Mouse (Mus musculus): ENCODE results near the gene Dpp6.

Dpp6 gene

GRCm38 (mm10) chr5:27275871-27276270 lies 458.9 kb downstream of the Dpp6 start:
- DNase-seq (ENCODE audit: low spot score in 2 of 2), result no peak

DNA sequence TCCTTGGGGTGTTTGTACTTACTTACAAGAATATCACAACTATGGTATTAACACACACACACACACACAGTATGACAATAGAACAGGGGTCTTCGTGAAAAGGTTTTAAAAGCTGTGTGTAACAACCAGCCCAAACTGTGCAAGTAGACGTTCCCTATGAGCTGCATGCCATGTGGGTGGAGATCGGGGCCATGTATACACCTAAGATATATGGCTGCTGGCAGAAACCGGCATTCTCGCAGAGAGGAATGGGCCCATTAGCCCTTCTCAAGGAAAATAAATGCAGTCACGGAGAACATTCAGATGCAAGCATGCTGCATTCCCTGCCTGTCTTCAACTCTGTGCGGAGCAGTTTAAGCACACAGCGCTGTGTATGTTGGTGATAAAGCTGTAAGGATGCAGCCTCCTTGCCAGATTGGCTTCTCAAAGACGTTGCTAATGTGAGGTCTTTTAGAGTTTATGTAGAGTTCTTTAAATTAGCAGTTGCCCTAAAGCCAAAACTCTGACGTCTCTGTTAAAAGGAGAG lies 461.2 kb downstream of the Dpp6 start:
- no peak for DNase-seq (ENCODE audit: low spot score in 2 of 2)

- DNase-seq (ENCODE audit: low spot score in 2 of 2), result no peak
Measured at GRCm38 (mm10) chr5:27286876-27287275, 469.9 kb downstream of the Dpp6 start.

- no peak for DNase-seq (ENCODE audit: low spot score in 2 of 2)
Measured at GRCm38 (mm10) chr5:27291378-27291777, 474.4 kb downstream of the Dpp6 start.

- no peak for DNase-seq (ENCODE audit: low spot score in 2 of 2)
Measured at GRCm38 (mm10) chr5:27292236-27292635, 475.2 kb downstream of the Dpp6 start.

DNA sequence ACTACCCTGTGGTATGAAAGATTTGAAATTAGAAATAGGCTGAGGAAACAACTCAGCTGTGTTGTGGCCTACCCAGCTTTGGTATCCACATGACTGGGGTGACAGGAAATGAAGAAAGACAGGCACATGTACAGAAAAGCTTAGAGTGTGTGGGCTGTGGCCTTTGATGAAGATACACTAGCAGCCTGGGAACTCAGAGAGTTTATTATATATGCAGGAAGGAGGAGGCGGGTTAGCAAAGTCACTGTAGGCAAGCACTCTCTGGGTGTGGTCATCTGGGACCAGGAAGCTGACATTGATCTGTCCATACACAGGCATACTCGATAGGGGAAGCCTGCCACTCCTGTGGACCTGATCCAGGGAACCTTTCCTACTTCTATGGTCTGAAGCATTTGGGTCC lies 487.1 kb downstream of the Dpp6 start:
- no peak for DNase-seq (ENCODE audit: low spot score in 2 of 2)

DNA sequence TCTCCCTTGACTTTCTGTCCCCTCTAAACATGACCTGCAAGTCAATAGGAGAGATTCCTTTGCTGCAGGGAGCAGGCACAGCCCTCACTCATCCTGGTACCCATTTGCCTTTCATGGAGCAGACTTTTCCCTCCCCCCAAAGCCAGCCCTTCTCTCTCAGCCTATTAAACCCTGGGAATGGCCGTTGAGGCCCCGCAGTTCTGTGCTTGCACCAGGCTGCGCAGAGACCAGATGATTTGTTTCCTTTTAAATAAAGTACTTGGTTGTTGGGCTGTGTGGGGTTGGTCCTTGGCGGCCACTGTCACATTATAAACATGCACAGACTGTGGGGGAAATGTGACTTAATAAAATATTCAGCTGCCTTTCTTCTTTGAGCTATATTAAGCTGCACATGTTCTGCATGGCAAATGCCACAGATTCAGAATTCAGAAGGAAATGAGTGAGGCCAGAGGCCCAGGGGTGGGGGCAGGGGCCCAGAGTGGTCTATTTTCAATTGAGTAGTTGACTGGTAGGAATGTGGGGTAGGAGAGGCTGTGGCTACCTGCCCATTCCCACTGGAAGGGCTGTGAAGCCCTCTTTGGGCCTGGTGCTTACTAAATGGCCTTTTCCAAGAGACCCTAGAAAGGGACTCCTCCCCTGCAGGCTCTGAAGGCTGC lies 489.6 kb downstream of the Dpp6 start:
- DNase-seq (ENCODE audit: low spot score in 2 of 2), result no peak

DNA sequence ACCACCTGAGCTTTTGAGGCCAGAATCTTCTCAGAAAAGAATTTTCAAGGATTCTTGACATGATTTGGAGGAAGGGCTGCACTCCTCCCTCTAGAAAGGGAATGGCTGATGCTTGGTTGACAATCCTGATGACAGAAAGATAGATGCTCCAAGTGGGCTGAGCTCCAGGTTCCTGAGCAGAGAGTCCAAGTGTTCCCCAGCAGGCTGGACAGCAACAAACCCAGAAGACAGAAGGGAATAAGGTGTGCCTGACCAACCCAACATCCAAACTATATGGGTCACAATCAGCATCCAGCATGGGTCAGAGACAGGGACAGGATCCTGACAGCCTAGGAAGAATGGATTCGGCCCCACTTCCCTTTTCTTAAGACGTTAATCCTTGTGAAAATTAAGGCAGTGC lies 493.2 kb downstream of the Dpp6 start:
- no peak for DNase-seq (ENCODE audit: low spot score in 2 of 2)

- DNase-seq (ENCODE audit: low spot score in 2 of 2), result no peak
Measured at GRCm38 (mm10) chr5:27316674-27317073, 499.7 kb downstream of the Dpp6 start.

DNA sequence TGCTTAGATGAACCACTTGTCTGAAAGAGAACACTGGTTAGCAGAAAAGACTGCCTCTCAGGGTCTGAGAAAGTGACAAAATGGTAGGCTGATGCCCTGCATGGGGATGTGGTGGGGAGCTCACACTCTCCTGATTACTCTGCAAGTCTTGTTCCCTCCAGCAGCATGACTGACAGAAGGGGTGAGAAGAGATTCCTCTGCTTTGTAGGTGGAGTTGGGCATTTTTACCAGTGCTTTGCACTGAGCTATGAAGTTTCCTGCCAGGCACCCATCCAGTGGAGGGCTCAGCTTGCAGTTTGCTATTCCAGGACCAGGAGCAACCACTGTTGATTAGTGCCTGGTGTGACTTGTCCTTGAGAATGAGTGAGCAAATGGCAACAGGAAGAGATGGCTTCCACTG lies 500.3 kb downstream of the Dpp6 start:
- DNase-seq (ENCODE audit: low spot score in 2 of 2), result no peak

- no peak for DNase-seq (ENCODE audit: low spot score in 2 of 2)
Measured at GRCm38 (mm10) chr5:27317832-27318231, 500.8 kb downstream of the Dpp6 start.

DNA sequence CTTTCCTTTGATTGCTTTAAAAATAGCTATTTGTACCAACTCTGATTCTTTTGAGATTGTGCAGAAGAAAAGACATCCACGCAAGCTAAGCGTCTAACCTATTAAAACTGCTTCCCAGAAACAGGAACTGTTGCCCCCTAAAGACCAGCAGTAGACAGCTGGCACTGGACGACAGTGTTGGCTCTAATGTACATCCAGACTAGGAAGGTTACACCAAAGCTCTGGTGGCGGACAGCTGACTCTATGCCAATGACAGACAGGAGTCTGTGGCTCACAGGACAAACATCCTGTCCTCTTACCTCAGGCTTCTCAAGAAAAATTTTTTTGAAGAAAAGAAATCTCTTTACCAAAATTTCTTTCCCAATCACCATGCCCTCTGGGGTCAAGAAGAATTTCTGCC lies 502.7 kb downstream of the Dpp6 start:
- DNase-seq (ENCODE audit: low spot score in 2 of 2), result no peak

- DNase-seq (ENCODE audit: low spot score in 2 of 2), result no peak
Measured at GRCm38 (mm10) chr5:27322895-27323792, 506.1 kb downstream of the Dpp6 start.

DNA sequence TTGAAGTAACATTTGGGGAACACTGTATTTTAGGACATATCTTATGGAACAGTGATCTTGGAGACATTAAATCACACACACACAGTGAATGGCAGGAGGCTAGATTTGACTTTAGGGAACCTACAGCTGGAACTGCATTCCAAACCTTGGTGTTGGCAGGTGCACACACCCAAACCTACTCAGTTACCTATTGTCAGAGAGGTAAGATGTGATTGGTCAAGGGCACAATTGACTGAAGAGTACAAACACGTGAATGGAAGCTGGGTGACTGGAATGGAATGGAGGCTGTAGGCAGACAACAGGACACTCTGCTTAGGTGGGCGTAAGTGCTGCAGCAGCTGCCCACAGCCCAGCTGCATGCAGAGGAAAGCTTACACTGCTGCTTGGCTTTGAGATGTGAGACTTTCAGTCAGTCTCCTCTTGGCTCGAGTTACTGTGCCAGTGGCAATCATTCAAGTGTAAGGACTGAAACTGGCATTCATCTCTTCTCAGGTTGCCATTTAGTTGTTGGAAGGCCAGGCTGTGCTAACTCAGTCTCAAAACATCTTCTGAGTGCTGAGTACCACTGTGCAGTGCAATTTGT lies 507.4 kb downstream of the Dpp6 start:
- DNase-seq (ENCODE audit: low spot score in 2 of 2), result peak; percentile 52 to 72

DNA sequence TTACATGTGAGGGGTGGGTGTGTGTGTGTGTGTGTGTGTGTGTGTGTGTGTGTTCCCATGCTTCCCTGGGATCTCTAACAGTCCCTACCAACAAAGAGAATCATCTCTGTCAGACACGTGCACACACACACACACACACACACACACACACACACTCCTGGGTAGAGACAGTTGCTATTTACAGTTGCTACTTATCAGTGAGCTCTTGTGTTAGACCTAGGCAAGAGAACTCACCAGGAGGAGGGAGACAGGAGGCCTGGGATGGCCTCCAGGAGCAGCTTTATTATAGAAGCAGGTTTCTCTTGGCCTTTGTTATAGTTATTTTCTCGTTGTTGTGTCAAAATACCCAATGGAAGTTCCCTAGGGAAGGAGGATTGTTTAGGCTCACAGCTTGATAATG lies 519.7 kb downstream of the Dpp6 start:
- DNase-seq (ENCODE audit: low spot score in 2 of 2), result no peak

DNA sequence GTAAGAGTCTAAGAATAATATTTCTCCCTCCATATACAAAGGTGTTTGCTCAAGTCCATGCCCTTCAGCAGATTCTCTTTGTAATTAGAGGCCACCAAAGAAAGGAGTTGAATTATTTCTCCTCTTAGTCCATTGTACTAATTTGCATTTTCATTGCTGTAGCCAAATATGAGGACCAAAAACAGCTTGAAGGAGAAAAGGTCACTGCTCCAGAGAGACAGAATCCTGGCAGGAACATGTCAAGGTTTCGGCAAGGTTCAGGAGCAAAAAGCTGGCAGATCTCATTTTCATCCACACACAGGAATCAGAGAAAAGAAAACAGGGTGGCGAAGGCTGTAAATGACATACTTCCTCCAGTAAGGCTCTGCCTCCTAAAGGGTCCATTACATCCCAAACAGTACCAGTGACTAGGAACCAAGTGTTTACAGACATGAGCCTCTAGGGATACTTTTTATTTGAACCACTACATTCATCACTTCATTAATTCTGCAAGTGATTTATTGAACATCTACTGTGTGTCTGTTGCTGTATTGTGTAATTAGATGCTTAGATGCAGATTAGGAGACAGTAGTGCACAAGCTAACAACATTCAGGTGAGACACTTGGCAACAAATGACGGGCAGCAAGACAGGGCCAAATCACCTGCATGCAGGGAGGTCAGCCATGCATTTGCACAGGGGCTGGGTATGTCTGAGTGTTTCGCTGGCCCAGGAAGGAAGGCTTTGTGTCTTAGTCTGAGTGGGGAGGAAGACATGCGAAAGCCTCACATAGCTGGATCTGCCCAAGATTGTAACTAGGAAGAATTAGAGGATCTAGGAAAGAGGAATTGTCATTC lies 522.4 kb downstream of the Dpp6 start:
- DNase-seq (ENCODE audit: low spot score in 2 of 2), result no peak

GRCm38 (mm10) chr5:27342276-27342675 lies 525.3 kb downstream of the Dpp6 start:
- no peak for DNase-seq (ENCODE audit: low spot score in 2 of 2)

DNA sequence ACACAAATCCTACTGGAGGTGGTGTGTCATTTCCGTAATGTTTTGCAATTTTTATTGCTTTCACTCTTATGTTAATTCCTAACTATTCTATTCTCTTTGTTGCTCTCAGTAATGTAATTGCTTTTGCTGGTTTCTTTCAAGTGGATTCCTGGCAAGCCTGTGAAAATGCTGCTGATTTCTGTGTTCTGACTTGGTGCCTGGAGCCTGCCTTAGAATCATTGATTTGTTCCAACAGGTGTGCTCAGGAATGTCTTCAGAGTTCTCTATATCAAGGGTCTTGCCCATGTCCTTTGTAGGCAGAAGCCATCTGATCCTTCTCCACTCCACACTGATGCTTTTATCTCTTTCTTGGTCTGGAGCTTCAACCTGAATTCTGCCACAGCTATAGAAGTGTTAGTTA lies 526.6 kb downstream of the Dpp6 start:
- DNase-seq (ENCODE audit: low spot score in 2 of 2), result no peak

DNA sequence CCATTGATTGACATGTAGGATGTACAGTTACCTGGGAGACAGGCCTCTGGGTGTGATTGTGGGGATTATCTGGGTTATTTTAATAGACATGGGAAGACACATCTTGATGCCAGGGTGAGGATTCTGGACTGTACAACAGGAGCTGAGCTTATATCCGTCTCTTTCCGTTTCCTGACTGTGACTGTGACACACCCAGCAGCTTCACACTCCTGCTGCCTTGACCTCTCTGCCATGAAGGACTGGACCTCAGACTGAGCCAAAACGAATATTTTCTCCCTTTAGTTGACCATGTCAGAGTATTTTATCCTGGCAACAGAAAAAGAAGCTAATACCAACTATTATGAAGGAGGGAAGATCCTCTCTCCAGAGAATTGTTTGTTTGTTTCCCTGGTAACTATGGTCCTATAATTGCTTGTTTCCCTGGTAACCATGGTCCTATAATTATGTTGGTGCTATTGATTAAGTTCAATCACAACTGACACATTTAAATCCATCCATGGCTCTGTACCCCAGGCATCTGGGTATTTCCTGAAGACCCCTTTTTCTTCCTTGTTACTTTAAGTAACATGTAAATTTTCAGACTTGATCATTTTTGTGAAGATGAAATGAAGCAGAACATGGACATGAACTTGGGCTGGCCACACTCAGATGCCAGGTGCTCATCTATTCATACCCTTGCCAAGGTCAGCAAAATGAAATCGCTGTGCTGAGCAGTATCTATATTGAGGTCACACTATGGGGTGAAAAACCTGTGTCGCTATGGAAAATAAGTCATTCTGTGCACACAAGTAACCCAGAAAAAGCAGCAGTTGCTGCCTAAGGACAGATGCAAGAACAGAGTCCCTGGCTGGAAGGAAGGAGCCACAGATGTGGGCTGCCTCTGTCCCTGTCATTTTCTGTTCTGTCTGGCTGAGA lies 531.4 kb downstream of the Dpp6 start:
- no peak for DNase-seq (ENCODE audit: low spot score in 2 of 2)

DNA sequence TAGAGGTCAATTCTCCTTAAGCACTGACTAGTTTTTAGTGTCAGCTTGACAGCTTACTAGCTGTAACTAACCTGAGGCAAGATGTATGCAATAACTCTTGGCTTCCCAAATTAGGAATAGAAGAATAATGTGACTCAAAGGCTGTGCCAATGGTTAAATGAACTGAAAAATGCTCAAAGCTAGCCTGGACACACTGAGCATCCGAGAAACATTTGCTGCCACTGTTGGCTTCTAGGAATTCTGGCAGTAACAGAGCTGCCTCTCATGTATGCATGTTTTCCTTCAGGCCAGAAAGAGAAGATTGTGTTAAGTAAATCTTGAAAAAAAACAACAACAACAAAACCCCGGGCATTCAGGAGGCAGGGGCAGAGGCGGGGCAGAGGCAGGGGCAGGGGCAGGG lies 540.6 kb downstream of the Dpp6 start:
- no peak for DNase-seq (ENCODE audit: low spot score in 2 of 2)

DNA sequence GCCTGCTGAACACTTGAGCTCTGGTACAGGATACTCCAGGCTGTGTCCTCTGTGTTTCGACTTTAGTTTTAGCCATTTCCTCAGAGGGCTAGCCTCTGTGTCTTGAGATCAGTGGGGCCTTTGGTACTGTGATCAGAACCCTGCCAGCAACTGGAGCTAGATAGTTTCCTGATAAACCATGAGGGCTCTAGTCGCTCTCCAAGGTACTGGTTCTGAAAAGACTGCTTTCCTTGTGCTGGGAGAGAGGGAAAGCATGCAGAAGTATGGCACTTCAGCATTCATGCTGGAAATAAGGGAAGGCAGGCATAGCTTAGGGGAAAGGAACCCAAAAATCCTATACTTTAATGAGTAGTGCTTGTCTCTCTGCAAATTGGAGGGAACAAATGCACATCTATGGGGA lies 548.9 kb downstream of the Dpp6 start:
- DNase-seq (ENCODE audit: low spot score in 2 of 2), result no peak

All from right cerebral cortex, postnatal 36 days (tissue).